ENCODE assay signal across 11 mouse cellular contexts in the genomic region with DNA sequence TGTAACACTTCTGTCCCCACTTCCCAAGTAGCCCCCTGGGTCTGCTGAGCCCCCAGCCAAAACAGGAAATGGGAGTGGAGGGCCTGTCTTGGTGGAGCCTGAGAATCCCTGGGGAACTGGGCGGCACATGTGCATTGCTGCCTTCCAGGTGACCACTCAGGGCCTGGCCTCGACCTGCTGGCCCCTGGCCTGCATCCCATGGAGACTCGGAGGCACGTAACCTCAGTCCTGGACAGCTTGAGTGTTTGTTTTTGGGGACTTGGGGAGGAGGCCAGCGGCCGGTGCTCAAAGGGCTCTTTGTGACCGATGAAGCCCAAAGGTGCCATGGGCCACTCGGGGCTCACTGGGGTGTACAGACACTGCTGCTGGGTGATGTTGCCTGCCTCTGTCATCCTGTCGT. TPM values are rescaled to one million over a fixed set of nuclear protein-coding genes. Genes with fewer than 3 reads are reported as not detected.
DNase-seq lines count a peak whose midpoint lies in the region; ATAC-seq lines count a peak whose summit lies in the region.
"Had no signal": no experiment of that assay in that cellular context is flagged by ENCODE, and none has a peak within 500 bp of the region (broad histone marks: within the 10 kb centered on the region; RNA-seq: fewer than 3 reads in every experiment).

No protein-coding gene starts in this region.

- H3K27me3 ChIP-seq in heart, embryonic 12.5 days (replicated peaks) = no peaks in the 10 kb centered on the region
- H3K27me3 ChIP-seq in neural tube, embryonic 12.5 days (replicated peaks) = no peaks in the 10 kb centered on the region
- H3K27me3 ChIP-seq in liver, embryonic 16.5 days (ENCODE audit: control insufficient read depth, insufficient read depth, low read depth, low read length) = no peaks in the 10 kb centered on the region
- no peaks in the 10 kb centered on the region for H3K27me3 ChIP-seq in neural tube, embryonic 15.5 days (replicated peaks)
- H3K27me3 ChIP-seq: embryonic facial prominence, embryonic 13.5 days had no signal

- H3K9ac ChIP-seq in heart, embryonic 12.5 days = peak overlapping the region; percentile 4; the same call in 1 of the 2 replicates
- no peak overlapping the region for H3K9ac ChIP-seq in neural tube, embryonic 12.5 days
- H3K9ac ChIP-seq in liver, embryonic 16.5 days (ENCODE audit: low read depth, low read length) = no peak overlapping the region
- H3K9ac ChIP-seq in neural tube, embryonic 15.5 days (replicated peaks) = peak overlapping the region; percentile 20; the same call in 1 of the 2 replicates

- peak overlapping the region; percentile 39; the same call in 1 of the 2 replicates for H3K4me2 ChIP-seq in heart, embryonic 12.5 days
- H3K4me2 ChIP-seq in neural tube, embryonic 12.5 days (replicated peaks) = 0 out of 2 replicates have a peak overlapping the region, but pooled peaks have one; percentile 4
- H3K4me2 ChIP-seq in liver, embryonic 16.5 days (ENCODE audit: low read depth, low read length) = no peak overlapping the region
- H3K4me2 ChIP-seq in neural tube, embryonic 15.5 days = no peak overlapping the region
- H3K4me2 ChIP-seq: embryonic facial prominence, embryonic 13.5 days had no signal

- H3K4me1 ChIP-seq in heart, embryonic 12.5 days (replicated peaks) = peaks cover 98% of the 10 kb centered on the region
- H3K4me1 ChIP-seq in neural tube, embryonic 12.5 days = peaks cover 98% of the 10 kb centered on the region
- peaks cover 61% of the 10 kb centered on the region for H3K4me1 ChIP-seq in liver, embryonic 16.5 days (ENCODE audit: control insufficient read depth, low read depth, low read length)
- peaks cover 86% of the 10 kb centered on the region for H3K4me1 ChIP-seq in neural tube, embryonic 15.5 days

- DNase-seq in heart, adult 18-20 months = no peak
- DNase-seq in neural tube, embryonic 10.5 days (ENCODE audit: extremely low spot score, low spot score) = no peak
- no peak for DNase-seq in layer of hippocampus, postnatal 14 days (ENCODE audit: low spot score in 2 of 2)
- DNase-seq in c-Kit-positive CD71-positive TER-119-positive erythroid progenitor cells, embryonic 14.5 days (ENCODE audit: low spot score) = no peak
- DNase-seq: gastrocnemius, postnatal 10 days; thymus, postnatal 4 days had no signal

- H3K27ac ChIP-seq in heart, embryonic 12.5 days (ENCODE audit: poor library complexity, severe bottlenecking) = peak overlapping the region; percentile 50
- H3K27ac ChIP-seq in neural tube, embryonic 12.5 days = 0 out of 2 replicates have a peak overlapping the region, but pooled peaks have one; percentile 23
- no peak overlapping the region for H3K27ac ChIP-seq in liver, embryonic 16.5 days (ENCODE audit: low read length)
- peak overlapping the region; percentile 75; the same call in 1 of the 2 replicates for H3K27ac ChIP-seq in neural tube, embryonic 15.5 days (replicated peaks)

- no peaks in the 10 kb centered on the region for H3K36me3 ChIP-seq in heart, embryonic 12.5 days
- H3K36me3 ChIP-seq in neural tube, embryonic 12.5 days = no peaks in the 10 kb centered on the region
- peaks cover 2% of the 10 kb centered on the region for H3K36me3 ChIP-seq in liver, embryonic 16.5 days (ENCODE audit: control insufficient read depth, insufficient read depth)
- no peaks in the 10 kb centered on the region for H3K36me3 ChIP-seq in neural tube, embryonic 15.5 days
- H3K36me3 ChIP-seq: embryonic facial prominence, embryonic 13.5 days had no signal

- no peak for ATAC-seq in heart, embryonic 12.5 days (ENCODE audit: insufficient number of reproducible peaks, low FRiP score)
- no peak for ATAC-seq in neural tube, embryonic 12.5 days (ENCODE audit: low FRiP score, low read depth)
- ATAC-seq in liver, embryonic 16.5 days (ENCODE audit: low read depth) = peak; percentile 40
- no peak for ATAC-seq in neural tube, embryonic 15.5 days (ENCODE audit: low FRiP score)

- 64% methylated on average over 9 of the region's 9 CpGs for WGBS in heart, embryonic 12.5 days
- WGBS in neural tube, embryonic 12.5 days = 72% methylated on average over 9 of the region's 9 CpGs
- 76% methylated on average over 9 of the region's 9 CpGs for WGBS in liver, embryonic 16.5 days (ENCODE audit: insufficient replicate concordance)
- 70% methylated on average over 9 of the region's 9 CpGs for WGBS in neural tube, embryonic 15.5 days

- H3K4me3 ChIP-seq in heart, embryonic 12.5 days = no peak overlapping the region
- no peak overlapping the region for H3K4me3 ChIP-seq in neural tube, embryonic 12.5 days
- no peak overlapping the region for H3K4me3 ChIP-seq in liver, embryonic 16.5 days (ENCODE audit: low read depth, low read length)
- no peak overlapping the region for H3K4me3 ChIP-seq in neural tube, embryonic 15.5 days (replicated peaks)
- H3K4me3 ChIP-seq: embryonic facial prominence, embryonic 13.5 days had no signal

- no peaks in the 10 kb centered on the region for H3K9me3 ChIP-seq in heart, embryonic 12.5 days (replicated peaks)
- no peaks in the 10 kb centered on the region for H3K9me3 ChIP-seq in neural tube, embryonic 12.5 days
- H3K9me3 ChIP-seq in liver, embryonic 16.5 days (replicated peaks; ENCODE audit: control insufficient read depth, low read length) = no peaks in the 10 kb centered on the region
- H3K9me3 ChIP-seq in neural tube, embryonic 15.5 days (replicated peaks) = no peaks in the 10 kb centered on the region
- H3K9me3 ChIP-seq: embryonic facial prominence, embryonic 13.5 days had no signal

RNA-seq across cellular contexts. Expression of a gene that starts 41.5 kb away (rescaled TPM):
- polyA plus RNA-seq in heart, embryonic 12.5 days (2016; fragmentation: Nextera tagmentation; extraction: Ambion mirVana) = 63.4 and 66.8 TPM in 2 replicates
- 1 to 10 TPM in 1 of 2 experiments, under 1 TPM in 1; 0.98 to 1.8 TPM for total RNA-seq in heart, adult 18-20 months (2021)
- 53.4 and 54.7 TPM in 2 replicates for polyA plus RNA-seq in neural tube, embryonic 12.5 days (2016; fragmentation: Nextera tagmentation; extraction: Ambion mirVana)
- 40.6 and 43.3 TPM in 2 replicates for polyA plus RNA-seq in liver, embryonic 16.5 days (2015; fragmentation: Nextera tagmentation; extraction: Ambion mirVana)
- 15.9 and 38.9 TPM in 2 replicates for polyA plus RNA-seq in neural tube, embryonic 15.5 days (2015; fragmentation: Nextera tagmentation; extraction: Ambion mirVana)
- 1 to 10 TPM; 2.0 to 3.4 TPM for total RNA-seq in layer of hippocampus, postnatal 14 days (2021)

Comparison
In these comparisons a context has a peak if more than half of its experiments do, and no peak if none do; other contexts are left out.
1. H3K4me2 ChIP-seq: peak in heart, embryonic 12.5 days (single experiment) and neural tube, embryonic 12.5 days (single experiment); none in liver, embryonic 16.5 days (single experiment) and neural tube, embryonic 15.5 days (single experiment).
2. H3K9ac ChIP-seq: peak in heart, embryonic 12.5 days (single experiment) and neural tube, embryonic 15.5 days (single experiment); none in neural tube, embryonic 12.5 days (single experiment) and liver, embryonic 16.5 days (single experiment).